Mouse (Mus musculus) gastrocnemius, postnatal 10 days (tissue): ENCODE measurements around the gene Zc4h2. TPM values are rescaled to one million over a fixed set of nuclear protein-coding genes. Genes with fewer than 3 reads are reported as not detected.
A peak's percentile ranks its signal among the peaks of the same experiment; 100 is the strongest.

Experiments used
- DNase-seq: peaks from one replicate; pipeline ENCODE4 v3.0.0; 2021; ENCODE audit warnings: mixed read lengths
- long read RNA-seq, 2 experiments: library from polyadenylated mRNA; stranded (forward); transcript quantifications; one replicate each; pipeline ENCODE4 v2.0.0; 2021
- total RNA-seq, 2 experiments: library from RNA; stranded (reverse); gene quantifications; 2 replicates each; pipeline ENCODE4 v1.2.3; 2021

Gene Zc4h2
- 1 to 10 TPM; 2.3 to 2.6 TPM for total RNA-seq
- long read RNA-seq, experiment 1, partial matches to known transcripts, result 0 of 1 reads
- long read RNA-seq, experiment 1, other reads (novel, unspliced or antisense), result 0 of 1 reads
- long read RNA-seq, experiment 2, partial matches to known transcripts, result 0 of 1 reads
- long read RNA-seq, experiment 2, other reads (novel, unspliced or antisense), result 0 of 1 reads

DNA sequence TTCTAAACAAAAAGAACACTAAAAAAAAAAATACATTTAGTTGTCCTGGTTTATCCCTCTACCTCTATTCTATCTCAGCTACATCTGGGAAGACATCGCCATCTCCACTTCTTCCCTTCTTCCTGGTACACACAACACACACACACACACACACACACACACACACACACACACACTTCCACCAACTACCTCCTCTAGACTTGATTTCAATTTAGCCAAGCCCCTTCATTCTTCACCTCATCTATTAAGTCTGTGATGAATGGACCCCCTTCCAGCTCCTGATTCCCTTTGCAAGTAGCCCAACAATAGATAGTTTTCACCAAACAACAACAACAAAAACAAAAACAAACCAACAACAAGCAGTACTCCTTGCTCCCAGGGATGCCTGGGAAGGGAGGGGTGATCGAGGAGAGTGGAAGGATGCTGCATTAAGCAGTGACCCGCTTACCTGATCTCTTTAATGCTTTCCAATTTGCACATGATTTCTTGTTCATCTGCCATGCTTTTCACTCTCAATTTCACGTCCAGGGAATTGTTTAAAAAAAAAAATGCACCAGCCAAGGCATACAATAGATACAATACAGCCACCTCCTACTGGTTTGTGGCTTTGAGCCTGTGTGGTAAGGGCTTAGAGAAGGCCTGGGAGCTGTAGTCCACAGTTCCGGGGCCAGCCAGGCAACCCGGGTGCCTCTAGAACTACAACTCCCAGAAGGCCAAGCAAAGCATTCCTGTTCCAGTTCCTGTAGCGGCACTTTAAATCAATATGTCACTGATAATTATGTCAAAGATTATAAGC, at the start of gene Zc4h2:
Gene Zc4h2, minus strand, starts transcription at position 706 of the 796 bp plus-strand sequence.
- DNase-seq, result peak; percentile 43

GRCm38 (mm10) chrX:95687119-95687518, 28.8 kb upstream of the Zc4h2 start:
- no peak for DNase-seq

DNA sequence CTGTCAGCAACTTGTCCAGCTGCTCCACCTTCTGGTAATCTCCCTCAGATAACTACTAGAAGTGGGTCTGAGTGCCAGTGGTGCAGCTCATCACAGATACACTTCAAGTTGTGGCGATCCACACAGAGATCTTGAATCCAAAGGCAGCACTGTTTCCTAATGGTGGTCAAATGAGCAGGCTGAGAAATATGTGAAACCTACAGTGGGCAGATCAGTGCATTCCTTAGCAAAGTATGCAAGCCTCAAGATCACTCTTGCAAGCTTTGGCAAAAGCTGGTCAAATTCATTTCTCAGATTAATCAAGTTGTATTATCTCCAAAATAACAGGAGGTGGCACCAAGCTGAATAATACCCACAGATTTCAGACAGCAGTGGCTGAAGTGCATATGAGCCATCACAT, 23.9 kb upstream of the Zc4h2 start:
- no peak for DNase-seq

DNA sequence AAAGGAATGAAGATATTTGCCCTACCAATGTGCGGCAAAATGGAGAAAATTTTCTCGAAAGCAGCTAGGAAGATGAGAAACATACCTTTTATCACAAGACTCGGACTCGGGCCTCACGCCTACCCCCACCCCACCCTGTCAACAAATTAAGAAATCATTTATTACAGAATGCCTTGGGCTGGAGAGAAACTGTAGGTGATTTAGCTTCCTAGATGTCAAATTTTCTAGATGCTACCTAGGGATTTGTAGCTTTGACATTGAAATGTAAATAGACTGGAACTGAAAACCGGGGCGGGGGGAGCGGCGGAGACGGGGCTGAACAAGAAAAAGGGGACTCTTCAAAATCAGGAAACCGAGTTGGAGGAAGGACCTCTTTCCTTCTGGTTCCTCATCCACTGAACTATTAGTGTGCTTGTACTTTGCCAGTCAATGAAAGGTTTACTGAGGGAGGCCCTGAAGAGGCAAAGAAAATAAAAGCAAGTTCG, 333 bp upstream of the Zc4h2 start:
- peak; percentile 6 for DNase-seq

- no peak for DNase-seq
Observed at GRCm38 (mm10) chrX:95600609-95601008, 57.7 kb downstream of the Zc4h2 start.

Other genes with a start within 250 kb of the Zc4h2 start
- 10 to 100 TPM in 1 of 2 experiments, 1 to 10 TPM in 1; 9.9 to 12.2 TPM for gene Amer1, start 213.6 kb downstream of the Zc4h2 start, total RNA-seq
- gene Asb12, start 100.5 kb downstream of the Zc4h2 start, total RNA-seq, result 10 to 100 TPM; 55.3 to 56.7 TPM
- not detected for gene Pfn5, start 100.4 kb downstream of the Zc4h2 start, total RNA-seq
- 1 to 10 TPM; 1.7 to 1.8 TPM for gene Zc3h12b, start 53.2 kb upstream of the Zc4h2 start, total RNA-seq